Mouse (Mus musculus): Measurements from ENCODE around the gene Ctdsp1.
"Not testable (repeated sequence)": the region's sequence is repeated elsewhere in the genome, so short reads cannot be mapped to it uniquely, and the experiment has no call there.

Gene Ctdsp1

DNA sequence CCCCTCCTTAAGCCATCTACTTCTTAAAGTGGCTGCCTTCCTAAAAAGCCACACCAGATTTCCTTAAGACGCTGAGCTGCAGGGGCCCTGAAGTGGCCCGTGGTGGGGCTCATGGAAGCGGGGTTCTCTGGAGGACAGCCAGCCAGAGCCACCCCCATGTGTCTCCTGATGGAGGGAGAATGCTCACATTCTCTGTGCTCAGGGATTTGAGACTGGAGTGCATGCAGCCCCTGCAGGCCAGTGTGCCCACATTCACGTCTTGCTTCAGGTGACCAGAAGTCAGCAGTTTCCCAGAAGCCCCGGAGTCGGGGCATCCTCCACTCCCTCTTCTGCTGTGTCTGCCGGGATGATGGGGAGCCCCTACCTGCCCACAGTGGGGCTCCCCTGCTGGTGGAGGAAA is 1.7 kb downstream of the Ctdsp1 start:
- in situ Hi-C loops (cut with MboI; ENCODE audit: low pct_unique_long_range_greater_than_20kb in 1 of 2, low sequenced_read_pairs in 2 of 2, unreplicated experiment in 1 of 2) = no loop called here

DNA sequence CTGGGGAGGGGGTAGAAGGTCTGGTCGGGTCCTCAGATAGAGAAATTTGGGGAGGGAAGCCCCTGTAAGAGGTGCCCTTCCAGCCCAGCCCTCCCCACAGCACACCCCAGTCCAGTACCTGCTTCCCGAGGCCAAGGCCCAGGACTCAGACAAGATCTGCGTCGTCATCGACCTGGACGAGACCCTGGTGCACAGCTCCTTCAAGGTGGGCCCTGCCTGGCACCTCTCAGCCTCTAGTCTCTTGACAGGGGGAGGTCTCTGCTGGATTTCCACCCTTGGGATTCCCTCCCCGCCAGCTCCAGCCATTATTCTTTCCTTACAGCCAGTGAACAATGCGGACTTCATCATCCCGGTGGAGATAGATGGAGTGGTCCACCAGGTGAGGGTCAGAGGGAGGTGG is 2.4 kb downstream of the Ctdsp1 start:
- in situ Hi-C loops (cut with MboI; ENCODE audit: low pct_unique_long_range_greater_than_20kb in 1 of 2, low sequenced_read_pairs in 2 of 2, unreplicated experiment in 1 of 2) = no loop called here

DNA sequence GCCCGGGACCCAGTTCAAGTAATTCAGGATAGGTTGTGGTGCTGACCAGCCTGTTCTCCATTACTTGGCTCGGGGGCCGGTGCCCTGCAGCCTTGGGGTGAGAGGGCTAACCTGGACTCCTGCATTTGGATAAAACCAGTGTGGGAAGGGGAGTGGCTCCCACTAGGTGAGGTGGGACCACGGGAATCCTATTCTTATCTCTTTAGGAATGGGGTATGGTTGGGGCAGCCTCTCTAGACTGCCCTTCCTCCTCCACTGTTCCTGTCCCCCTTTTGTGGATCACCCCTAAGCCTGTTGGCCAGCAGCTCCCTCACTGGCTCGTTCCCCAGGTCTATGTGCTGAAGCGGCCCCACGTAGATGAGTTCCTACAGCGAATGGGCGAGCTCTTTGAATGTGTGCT is 3.0 kb downstream of the Ctdsp1 start:
- in situ Hi-C loops (cut with MboI; ENCODE audit: low pct_unique_long_range_greater_than_20kb in 1 of 2, low sequenced_read_pairs in 2 of 2, unreplicated experiment in 1 of 2) = no loop called here

DNA sequence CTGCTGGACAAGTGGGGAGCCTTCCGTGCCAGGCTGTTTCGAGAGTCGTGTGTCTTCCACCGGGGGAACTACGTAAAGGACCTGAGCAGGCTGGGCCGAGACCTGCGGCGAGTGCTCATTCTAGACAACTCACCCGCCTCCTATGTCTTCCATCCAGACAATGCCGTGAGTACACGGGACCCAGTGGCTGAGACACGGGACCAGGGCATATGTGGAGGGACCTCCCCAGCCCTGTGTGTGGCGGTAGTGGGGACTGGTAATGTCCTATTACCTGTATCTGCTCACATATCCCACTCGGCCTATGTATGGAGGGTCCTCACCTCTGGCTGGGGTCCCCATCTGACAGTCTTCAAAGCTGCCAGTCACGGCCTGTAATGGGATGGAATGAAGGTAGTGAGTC is 3.5 kb downstream of the Ctdsp1 start:
- in situ Hi-C loops (cut with MboI; ENCODE audit: low pct_unique_long_range_greater_than_20kb in 1 of 2, low sequenced_read_pairs in 2 of 2, unreplicated experiment in 1 of 2) = no loop called here

DNA sequence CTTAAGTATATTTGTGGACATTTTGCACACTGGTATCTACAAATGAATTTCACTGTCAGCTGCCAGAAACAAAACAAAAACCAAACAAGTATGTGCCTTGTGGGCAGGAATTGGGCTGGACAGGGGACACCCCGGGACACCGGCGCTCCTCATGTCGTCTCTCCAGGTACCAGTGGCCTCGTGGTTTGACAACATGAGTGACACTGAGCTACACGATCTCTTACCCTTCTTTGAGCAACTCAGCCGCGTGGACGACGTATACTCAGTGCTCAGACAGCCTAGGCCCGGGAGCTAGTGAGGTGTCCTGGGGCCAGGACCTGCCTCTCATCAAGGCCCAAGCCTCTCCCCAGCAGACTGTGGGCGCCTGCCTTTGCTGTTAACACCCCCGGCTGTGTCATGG is 4.0 kb downstream of the Ctdsp1 start:
- in situ Hi-C loops (cut with MboI; ENCODE audit: low pct_unique_long_range_greater_than_20kb in 1 of 2, low sequenced_read_pairs in 2 of 2, unreplicated experiment in 1 of 2) = no loop called here

DNA sequence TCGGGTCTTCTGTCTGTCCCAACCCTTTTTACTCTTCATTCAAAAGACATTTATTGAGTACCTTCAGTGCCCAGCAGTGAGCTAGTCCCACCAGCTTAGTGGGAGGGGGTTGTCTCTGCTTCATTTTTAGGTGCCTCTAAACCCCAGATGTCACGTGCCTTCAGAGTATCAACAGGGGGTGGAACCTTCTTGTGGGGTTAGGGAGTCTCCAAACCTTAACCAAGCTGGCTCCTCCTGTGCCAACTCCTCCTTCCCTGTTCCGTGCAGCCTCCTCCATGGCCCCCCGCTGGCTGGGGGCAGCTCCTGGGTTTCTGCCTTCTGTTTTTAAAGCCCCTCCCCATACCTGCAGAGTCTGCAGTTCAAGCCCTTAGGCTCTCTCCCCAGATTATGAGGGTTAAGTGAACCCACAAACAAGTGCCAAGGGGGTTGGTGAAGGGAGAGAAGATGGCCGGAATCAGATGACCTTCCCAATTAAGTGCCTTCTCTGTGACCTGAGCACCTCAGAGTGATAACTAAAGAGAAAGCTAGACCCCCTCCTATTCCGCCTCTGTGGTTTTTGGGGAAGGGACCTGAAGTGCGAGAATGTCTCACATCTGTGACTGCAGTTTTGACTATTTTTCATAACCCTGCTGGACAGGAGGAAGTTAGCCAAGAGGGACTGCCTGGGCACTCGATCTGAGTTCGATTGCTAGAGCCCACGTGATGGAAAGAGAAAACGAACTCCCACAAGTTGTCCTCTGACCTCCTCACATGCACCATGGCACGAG is 5.3 kb downstream of the Ctdsp1 start:
- in situ Hi-C loops (cut with MboI; ENCODE audit: low pct_unique_long_range_greater_than_20kb in 1 of 2, low sequenced_read_pairs in 2 of 2, unreplicated experiment in 1 of 2) = not testable (repeated sequence)

DNA sequence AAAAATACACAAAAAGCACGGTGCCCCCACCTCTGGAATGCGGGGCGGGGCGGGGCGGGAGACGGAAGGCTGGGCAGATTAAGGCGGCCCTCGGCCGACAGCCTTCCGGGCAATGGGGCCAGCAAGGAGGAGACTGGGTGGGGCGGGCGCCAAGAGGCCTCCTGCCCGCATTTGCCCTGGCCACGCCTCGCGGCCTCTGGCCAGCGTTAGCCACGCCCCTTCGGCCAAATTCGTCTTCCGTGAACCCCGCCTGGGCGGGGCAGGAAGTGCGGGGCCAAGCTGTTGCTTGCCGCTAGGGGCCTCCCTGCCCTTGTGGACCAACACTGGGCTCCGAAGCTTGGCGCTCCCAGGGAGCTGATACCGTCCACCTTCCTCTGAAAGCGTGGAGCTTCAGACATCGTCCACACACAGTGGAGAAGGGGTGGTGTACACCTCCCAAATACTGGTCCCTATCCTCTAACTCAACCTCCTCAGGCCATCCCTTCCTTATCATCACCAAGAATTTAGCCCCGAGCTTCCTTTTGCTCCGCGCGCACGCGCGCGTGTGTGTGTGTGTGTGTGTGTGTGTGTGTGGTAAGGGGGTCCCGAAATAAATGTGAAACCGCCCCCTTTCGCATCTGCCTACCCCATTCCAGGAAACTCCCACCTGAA is 6.1 kb downstream of the Ctdsp1 start:
- in situ Hi-C loops (cut with MboI; ENCODE audit: low pct_unique_long_range_greater_than_20kb in 1 of 2, low sequenced_read_pairs in 2 of 2, unreplicated experiment in 1 of 2) = no loop called here

DNA sequence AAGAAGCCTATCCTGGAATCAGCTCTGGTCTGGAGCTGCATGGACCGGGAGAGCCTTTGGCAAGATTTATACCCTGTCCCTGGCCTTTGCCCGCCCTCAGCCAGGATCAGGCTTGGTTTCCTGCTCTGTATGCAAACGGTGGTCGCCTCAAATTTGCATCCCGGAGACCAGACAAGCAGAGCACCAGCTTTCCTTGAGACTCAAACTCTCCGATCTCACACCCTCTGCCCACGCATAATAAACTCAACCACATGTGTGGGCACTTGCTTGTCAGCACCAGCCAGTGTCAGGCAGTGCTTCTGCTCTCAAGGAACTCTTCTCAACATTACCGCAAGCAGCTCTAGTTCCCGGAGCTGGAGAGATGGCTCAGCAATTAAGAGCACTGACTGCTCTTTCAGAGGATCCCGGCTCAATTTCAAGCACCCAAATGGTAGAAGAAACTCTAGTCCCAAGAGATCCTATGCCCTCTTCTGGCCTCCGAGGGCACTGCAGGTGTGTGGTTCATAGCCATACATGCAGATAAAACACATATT is 6.7 kb downstream of the Ctdsp1 start:
- in situ Hi-C loops (cut with MboI; ENCODE audit: low pct_unique_long_range_greater_than_20kb in 1 of 2, low sequenced_read_pairs in 2 of 2, unreplicated experiment in 1 of 2) = no loop called here

DNA sequence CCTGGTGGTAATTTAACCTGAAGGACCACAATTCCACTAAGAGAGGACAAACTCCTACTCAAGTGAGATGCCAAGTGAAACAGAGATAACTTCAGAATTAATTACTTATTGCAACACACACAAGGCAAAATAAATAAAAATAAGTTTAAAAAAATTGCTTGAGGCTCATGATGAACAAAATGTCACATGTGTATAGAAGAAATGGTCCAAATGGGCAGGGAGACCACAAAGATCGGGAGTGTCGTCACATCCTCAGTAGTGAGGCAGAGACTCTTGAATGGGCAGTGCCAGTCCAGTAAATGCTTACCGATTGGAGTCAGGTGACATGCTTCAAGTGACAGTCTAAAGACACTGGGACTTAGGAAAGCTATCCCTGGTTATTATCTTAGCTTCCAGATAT is 9.2 kb downstream of the Ctdsp1 start:
- in situ Hi-C loops (cut with MboI; ENCODE audit: low pct_unique_long_range_greater_than_20kb in 1 of 2, low sequenced_read_pairs in 2 of 2, unreplicated experiment in 1 of 2) = no loop called here

DNA sequence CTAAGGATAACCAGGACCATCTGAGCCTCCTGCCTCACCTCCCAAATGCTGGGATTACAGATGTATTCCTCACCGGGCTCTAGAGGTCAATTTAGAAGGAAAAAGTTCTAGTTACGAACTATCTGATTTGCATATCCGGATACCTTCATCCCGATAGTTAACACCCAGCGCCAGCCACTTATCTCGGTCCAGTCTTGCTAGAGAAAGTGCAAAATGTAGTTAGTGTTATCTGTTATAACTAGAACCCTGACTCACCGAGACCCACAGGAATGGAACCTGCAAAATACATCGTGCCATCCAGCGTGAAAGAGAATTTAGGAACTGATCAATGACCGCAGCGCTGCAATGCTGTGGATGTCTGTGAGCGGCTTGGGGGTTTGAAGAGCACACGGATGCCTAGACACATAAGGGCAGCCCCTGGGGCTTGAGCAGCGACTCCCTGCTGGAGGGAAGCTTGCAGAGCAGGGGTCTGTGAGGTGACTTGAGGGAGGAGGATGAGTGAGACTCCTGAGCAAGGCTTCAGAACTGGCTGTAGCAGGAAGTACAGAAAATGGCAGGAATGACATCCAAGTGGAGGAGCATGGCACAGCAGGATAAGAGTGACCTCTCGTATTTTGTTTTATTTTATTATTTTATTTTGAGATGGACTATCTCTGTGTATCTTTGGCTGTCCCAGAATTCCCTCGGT is 9.8 kb downstream of the Ctdsp1 start:
- in situ Hi-C loops (cut with MboI; ENCODE audit: low pct_unique_long_range_greater_than_20kb in 1 of 2, low sequenced_read_pairs in 2 of 2, unreplicated experiment in 1 of 2) = no loop called here

DNA sequence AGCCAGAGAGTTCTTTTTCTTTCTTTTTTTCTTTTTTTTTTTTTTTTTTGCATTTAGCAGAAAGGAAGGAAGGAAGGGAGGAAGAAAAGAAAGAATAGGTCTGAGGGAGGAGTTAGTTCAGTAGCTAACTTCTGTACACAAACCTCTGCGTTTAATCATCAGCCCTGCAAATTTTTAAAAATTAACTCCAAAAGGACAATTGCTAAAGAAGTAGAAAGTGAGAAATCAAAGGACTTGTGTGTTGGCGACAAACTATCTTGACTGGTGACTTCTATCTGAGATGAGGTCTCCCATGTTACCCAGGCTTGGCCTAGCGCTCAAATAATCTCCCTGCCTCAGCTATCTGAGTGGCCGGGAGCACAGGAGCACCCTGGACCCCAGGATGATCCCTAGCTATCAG is 12.9 kb downstream of the Ctdsp1 start:
- in situ Hi-C loops (cut with MboI; ENCODE audit: low pct_unique_long_range_greater_than_20kb in 1 of 2, low sequenced_read_pairs in 2 of 2, unreplicated experiment in 1 of 2) = no loop called here

DNA sequence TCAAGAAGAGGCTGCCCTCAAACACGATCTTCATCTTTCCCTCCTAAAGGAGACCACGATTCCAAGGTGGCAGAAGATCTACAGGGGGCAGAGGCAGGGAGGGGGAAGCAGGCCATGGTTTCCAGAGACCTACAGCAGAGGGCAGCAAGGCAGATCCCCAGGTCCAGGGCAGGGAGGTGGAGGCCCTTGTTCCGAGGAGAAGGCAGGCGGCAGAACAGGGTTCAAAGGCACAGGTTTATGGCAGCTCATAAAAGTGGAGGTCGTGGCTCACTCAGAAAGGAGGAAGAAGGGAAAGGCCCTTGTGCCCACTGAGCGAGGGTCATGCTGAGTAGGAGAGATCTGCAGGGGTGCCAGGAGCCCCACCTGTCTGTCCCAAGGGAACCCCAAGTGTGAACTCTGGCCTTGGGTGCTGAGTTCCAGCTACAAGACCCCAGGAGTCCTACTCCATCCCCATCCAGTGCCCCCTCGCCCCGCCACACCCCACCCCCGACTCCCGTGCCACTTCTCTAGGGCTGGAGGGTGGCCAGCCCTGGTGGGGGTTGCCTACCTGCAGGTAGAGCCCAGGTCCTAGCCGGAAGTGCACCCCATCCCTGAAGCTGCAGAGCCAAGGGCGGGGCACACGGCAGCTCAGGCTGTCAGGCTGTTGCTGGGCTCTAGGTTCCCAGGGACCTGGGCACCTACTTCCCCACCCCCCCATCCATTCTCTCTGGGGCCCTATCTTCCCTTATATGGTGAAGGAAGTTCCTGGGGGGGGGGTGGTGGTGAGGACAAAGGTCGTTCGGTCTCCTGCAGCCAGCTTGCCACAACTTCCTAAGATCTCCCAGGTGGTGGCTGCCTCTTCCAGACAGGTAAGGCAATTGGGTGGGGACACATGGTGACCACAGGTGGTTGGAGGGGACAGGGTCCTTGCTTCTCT is 17.5 kb downstream of the Ctdsp1 start, which contains the start of gene Vil1:
Gene Vil1 (plus strand): TSS at position 788 of the 916 bp plus-strand sequence.
- in situ Hi-C loops (cut with MboI; ENCODE audit: low pct_unique_long_range_greater_than_20kb in 1 of 2, low sequenced_read_pairs in 2 of 2, unreplicated experiment in 1 of 2) = no loop called here

DNA sequence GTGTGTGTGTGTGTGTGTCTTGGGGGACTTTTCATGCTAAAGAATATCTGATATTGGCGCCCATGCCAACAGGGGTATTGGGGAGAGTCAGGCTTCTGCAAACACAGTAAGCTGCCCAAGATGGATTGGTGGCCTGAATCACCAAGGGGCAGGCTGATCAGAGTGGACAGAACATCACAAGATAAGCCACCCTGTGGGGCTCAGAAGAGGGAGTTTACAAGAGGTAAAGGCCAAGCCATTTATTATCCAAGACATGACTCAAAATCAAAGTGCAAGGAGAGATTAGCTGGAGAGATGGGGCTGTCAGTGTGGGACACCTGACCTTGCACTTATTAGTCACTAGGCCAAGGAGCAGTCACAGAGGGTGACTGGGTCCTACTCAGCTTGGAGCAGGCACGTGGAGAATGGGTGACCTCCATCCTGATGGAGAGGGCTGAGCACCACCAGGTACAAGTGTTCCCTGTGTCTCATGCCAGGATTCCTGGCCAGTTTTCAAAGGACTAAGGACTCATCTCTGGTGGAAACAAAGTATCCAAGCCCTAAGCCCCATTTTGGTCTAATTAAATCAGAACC is 20.5 kb downstream of the Ctdsp1 start:
- in situ Hi-C loops (cut with MboI; ENCODE audit: low pct_unique_long_range_greater_than_20kb in 1 of 2, low sequenced_read_pairs in 2 of 2, unreplicated experiment in 1 of 2) = no loop called here

DNA sequence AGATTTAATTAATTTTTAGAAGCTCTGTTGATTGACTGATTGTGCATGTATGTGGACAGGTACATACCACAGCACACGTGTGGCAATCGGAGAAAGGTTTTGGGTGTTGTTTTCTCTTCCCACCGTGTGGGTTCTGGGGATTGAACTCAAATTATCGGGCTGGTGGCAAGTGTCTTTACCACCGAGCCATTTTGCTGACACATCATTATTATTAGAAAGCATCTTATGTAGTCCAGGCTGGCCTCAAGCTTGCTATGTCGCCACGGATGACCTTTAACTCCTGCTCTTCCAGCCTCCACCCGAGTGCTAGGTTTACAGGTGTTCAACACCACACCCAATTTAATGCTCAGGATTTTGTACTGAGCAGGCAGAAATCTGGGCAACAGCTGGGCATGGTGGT is 21.4 kb downstream of the Ctdsp1 start:
- in situ Hi-C loops (cut with MboI; ENCODE audit: low pct_unique_long_range_greater_than_20kb in 1 of 2, low sequenced_read_pairs in 2 of 2, unreplicated experiment in 1 of 2) = no loop called here

DNA sequence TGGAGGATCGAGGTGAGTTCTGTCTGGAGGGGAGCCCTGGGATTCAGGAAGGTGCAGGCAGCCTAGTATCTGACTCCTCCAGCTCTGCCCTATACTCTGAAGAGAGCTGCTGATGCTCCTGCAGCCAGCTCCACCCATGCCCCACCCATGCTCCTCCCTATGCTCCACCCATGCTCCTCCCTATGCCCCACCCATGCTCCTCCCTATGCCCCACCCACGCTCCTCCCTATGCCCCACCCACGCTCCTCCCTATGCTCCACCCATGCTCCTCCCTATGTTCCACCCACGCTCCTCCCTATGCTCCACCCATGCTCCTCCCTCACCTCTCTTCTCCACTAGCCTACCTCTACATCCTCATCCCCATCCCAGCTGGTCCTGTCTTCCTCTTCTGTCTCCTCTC is 23.8 kb downstream of the Ctdsp1 start:
- in situ Hi-C loops (cut with MboI; ENCODE audit: low pct_unique_long_range_greater_than_20kb in 1 of 2, low sequenced_read_pairs in 2 of 2, unreplicated experiment in 1 of 2) = no loop called here

DNA sequence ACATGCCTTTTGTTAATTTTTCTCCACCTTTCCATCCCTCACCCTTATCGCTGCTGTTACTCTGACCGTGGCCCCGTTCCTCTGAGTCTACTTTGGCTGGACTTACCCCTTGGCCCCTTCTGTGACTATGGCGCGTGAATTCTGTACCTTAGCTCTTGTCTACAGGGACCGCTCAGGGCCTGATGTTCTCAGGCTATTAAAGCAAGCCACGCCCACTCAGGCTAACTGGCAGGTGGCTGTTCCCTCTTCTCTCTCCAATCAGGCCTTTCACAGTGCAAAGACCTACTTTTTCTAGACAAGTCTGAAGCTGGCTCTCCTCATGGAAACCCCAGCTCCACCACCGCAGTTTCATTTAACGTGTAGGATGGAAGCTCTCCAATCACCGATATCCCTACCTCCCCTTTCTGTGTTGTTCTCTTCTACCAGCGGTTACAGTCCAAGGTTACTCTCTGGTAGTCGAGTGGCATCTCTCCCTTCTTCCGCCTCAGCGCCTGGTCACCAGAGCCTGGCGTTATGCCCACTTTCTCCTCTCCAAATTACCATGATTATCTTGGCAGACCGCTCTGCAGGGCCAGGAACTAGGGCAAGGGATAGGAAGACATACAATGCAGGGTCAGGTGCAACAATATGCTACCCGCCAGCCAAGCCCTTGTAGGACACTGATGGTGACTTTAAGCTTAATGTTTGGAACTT is 27.6 kb downstream of the Ctdsp1 start:
- in situ Hi-C loops (cut with MboI; ENCODE audit: low pct_unique_long_range_greater_than_20kb in 1 of 2, low sequenced_read_pairs in 2 of 2, unreplicated experiment in 1 of 2) = no loop called here

DNA sequence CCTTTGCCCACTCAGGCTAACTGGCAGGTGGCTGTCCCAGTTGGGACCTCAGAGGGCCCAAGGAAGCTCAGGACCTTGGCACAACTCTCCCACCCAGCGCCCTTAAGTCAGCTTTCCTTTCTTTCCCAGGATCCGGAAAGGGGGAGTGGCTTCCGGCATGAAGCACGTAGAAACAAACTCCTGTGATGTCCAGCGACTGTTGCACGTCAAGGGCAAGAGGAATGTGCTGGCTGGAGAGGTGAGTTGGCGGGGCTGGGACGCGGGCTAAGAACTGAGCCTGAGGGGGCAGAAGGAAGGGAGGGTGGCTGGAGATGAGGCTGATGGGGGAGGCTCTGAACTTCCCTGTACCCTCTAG is 28.1 kb downstream of the Ctdsp1 start:
- in situ Hi-C loops (cut with MboI; ENCODE audit: low pct_unique_long_range_greater_than_20kb in 1 of 2, low sequenced_read_pairs in 2 of 2, unreplicated experiment in 1 of 2) = no loop called here

DNA sequence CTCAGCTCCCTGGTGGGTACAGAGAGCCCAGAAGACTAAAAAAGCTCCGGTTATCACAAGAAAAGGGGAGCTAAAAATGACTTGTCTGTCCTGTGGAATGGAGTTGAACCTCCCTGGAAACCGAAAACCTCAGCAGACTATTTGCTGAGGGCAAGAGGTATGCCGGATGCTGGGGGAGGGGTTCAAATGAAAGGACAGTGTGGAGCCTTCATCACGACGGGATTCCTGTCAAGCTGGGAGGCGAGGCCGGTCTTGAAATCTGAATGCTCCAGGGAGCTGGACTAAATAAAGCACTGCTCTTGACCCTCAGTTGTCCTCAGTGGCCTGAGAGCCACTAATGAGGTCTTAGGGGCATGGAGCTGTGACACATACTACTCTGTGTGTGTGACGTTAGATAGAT is 31.8 kb downstream of the Ctdsp1 start:
- in situ Hi-C loops (cut with MboI; ENCODE audit: low pct_unique_long_range_greater_than_20kb in 1 of 2, low sequenced_read_pairs in 2 of 2, unreplicated experiment in 1 of 2) = no loop called here

Measured in mouse embryonic stem cell (cell line).